Mouse (Mus musculus): ENCODE measurements at regions not wholly inside any gene's neighbourhood (a gene's known extent, or its start where the extent isn't known, plus 50 kb on each side); places are given as distances from the start of the nearest gene placed in this dataset.

DNA sequence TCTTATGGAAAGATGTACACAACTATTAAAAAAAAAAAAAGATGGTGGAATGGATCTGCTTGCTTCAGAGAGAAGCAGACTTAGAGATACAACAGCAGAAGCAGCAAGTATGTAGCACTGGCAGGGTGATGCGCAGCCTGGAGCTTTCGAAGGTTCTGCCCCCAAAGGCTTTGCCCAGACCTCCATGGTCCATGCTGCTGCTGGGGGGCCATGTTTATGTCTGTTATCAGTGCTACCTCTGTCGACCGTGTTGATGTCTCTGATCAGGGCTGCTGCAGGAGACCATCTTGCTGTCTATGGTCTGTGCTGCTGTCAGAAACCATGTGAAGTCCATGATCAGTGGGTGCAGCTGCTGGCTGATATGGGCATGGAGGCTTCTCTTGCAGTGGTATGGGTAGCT, 88.6 kb upstream of the Fam189a1 start:
- WGBS, result 65% methylated on average over 4 of the region's 4 CpGs
- Histone ChIP-seq H3K4me2 (no peak overlapping the region), H3K9me3 (replicated peaks) (no peaks in the 10 kb centered on the region), H3K27me3 (replicated peaks) (no peaks in the 10 kb centered on the region), H3K27ac (ENCODE audit: poor library complexity, severe bottlenecking) (no peak overlapping the region), H3K4me1 (replicated peaks) (no peaks in the 10 kb centered on the region), H3K9ac (no peak overlapping the region), H3K36me3 (no peaks in the 10 kb centered on the region), H3K4me3 (no peak overlapping the region)
- ATAC-seq (ENCODE audit: insufficient number of reproducible peaks, low FRiP score), result no peak

DNA sequence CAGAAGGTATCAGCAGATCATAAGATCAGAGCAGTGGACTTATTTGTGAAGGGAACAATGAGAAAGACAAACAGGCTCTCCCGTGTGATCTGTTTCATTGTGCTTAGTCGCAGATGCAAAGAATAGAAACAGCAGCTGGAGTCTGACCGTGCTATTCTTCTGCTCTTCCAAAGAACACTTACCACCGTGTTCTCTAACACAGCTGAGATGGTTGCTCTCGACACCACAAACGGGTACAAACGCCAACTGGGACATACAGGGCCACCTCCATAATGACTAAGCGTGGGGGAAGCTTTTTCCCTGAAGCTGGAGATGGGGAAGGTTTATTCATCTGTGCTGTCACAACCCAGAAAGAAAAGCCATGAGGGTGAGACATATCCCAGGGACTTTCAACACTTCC, 84.8 kb upstream of the Fam189a1 start:
- Histone ChIP-seq H3K36me3 (no peaks in the 10 kb centered on the region), H3K9me3 (replicated peaks) (peaks cover 4% of the 10 kb centered on the region; the same call in 1 of the 2 replicates), H3K27me3 (replicated peaks) (no peaks in the 10 kb centered on the region), H3K4me2 (no peak overlapping the region), H3K4me1 (replicated peaks) (no peaks in the 10 kb centered on the region), H3K4me3 (no peak overlapping the region), H3K9ac (no peak overlapping the region), H3K27ac (ENCODE audit: poor library complexity, severe bottlenecking) (no peak overlapping the region)
- 71% methylated on average over 8 of the region's 8 CpGs for WGBS
- ATAC-seq (ENCODE audit: insufficient number of reproducible peaks, low FRiP score), result no peak

- Histone ChIP-seq H3K36me3 (no peaks in the 10 kb centered on the region), H3K9me3 (replicated peaks) (peaks cover 7% of the 10 kb centered on the region; the same call in 1 of the 2 replicates), H3K4me1 (replicated peaks) (peaks cover 9% of the 10 kb centered on the region; the same call in 1 of the 2 replicates), H3K4me3 (no peak overlapping the region), H3K9ac (no peak overlapping the region), H3K27me3 (replicated peaks) (no peaks in the 10 kb centered on the region), H3K4me2 (no peak overlapping the region), H3K27ac (ENCODE audit: poor library complexity, severe bottlenecking) (no peak overlapping the region)
- WGBS, result 73% methylated on average over 3 of the region's 3 CpGs
- ATAC-seq (ENCODE audit: insufficient number of reproducible peaks, low FRiP score), result no peak
Measured at GRCm38 (mm10) chr7:65235701-65236100, 79.3 kb upstream of the Fam189a1 start.

GRCm38 (mm10) chr7:65233681-65234080, 77.3 kb upstream of the Fam189a1 start:
- WGBS, result 71% methylated on average over 4 of the region's 4 CpGs
- Histone ChIP-seq H3K4me3 (no peak overlapping the region), H3K9me3 (replicated peaks) (peaks cover 7% of the 10 kb centered on the region; the same call in 1 of the 2 replicates), H3K9ac (no peak overlapping the region), H3K27me3 (replicated peaks) (no peaks in the 10 kb centered on the region), H3K36me3 (no peaks in the 10 kb centered on the region), H3K4me2 (no peak overlapping the region), H3K27ac (ENCODE audit: poor library complexity, severe bottlenecking) (no peak overlapping the region), H3K4me1 (replicated peaks) (peaks cover 9% of the 10 kb centered on the region; the same call in 1 of the 2 replicates)
- no peak for ATAC-seq (ENCODE audit: insufficient number of reproducible peaks, low FRiP score)

GRCm38 (mm10) chr7:65229306-65229705, 72.9 kb upstream of the Fam189a1 start:
- WGBS, result 60% methylated on average over 5 of the region's 5 CpGs

GRCm38 (mm10) chr7:65226218-65226617, 69.8 kb upstream of the Fam189a1 start:
- 76% methylated on average over 4 of the region's 4 CpGs for WGBS
- peaks cover 3% of the 10 kb centered on the region; the same call in 1 of the 2 replicates for H3K9me3 ChIP-seq (replicated peaks)
- no peak overlapping the region for H3K4me3 ChIP-seq
- no peak overlapping the region for H3K4me2 ChIP-seq
- no peaks in the 10 kb centered on the region for H3K27me3 ChIP-seq (replicated peaks)
- H3K9ac ChIP-seq, result no peak overlapping the region
- H3K4me1 ChIP-seq (replicated peaks), result no peaks in the 10 kb centered on the region
- no peaks in the 10 kb centered on the region for H3K36me3 ChIP-seq
- ATAC-seq (ENCODE audit: insufficient number of reproducible peaks, low FRiP score), result no peak
- H3K27ac ChIP-seq (ENCODE audit: poor library complexity, severe bottlenecking), result no peak overlapping the region

More at GRCm38 (mm10) chr7:65229306-65229705, 72.9 kb upstream of the Fam189a1 start:
- Histone ChIP-seq H3K27me3 (replicated peaks) (no peaks in the 10 kb centered on the region), H3K27ac (ENCODE audit: poor library complexity, severe bottlenecking) (no peak overlapping the region), H3K4me3 (no peak overlapping the region), H3K9ac (no peak overlapping the region), H3K9me3 (replicated peaks) (peaks cover 3% of the 10 kb centered on the region; the same call in 1 of the 2 replicates), H3K4me2 (no peak overlapping the region), H3K4me1 (replicated peaks) (peaks cover 5% of the 10 kb centered on the region; the same call in 1 of the 2 replicates), H3K36me3 (no peaks in the 10 kb centered on the region)
- no peak for ATAC-seq (ENCODE audit: insufficient number of reproducible peaks, low FRiP score)

GRCm38 (mm10) chr7:65213216-65213925, 57.0 kb upstream of the Fam189a1 start:
- 58% methylated on average over 14 of the region's 14 CpGs for WGBS
- Histone ChIP-seq H3K9ac (no peak overlapping the region), H3K36me3 (no peaks in the 10 kb centered on the region), H3K27me3 (replicated peaks) (no peaks in the 10 kb centered on the region), H3K9me3 (replicated peaks) (no peaks in the 10 kb centered on the region), H3K4me1 (replicated peaks) (no peaks in the 10 kb centered on the region), H3K4me3 (no peak overlapping the region), H3K4me2 (no peak overlapping the region), H3K27ac (ENCODE audit: poor library complexity, severe bottlenecking) (no peak overlapping the region)
- ATAC-seq (ENCODE audit: insufficient number of reproducible peaks, low FRiP score), result no peak

DNA sequence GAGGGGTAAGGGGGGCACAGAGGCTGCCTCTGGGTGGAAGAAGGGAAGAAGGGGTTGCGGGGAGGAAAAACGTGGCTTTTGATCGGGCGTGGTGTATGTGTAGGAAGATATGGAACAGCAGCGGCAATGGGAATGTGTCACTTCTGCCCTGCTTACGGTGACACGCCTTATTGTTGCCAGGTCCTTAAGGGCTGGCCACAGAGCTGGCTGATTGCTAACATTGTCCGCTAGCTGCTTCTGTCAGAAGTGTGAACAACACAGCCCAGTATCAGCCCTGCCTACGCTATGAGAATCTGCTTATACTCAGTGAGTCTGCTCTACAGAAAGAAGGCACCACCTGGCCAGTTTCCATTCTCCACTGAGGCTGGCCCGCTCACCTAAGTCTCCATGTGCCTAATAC, 50.9 kb upstream of the Fam189a1 start:
- ATAC-seq (ENCODE audit: insufficient number of reproducible peaks, low FRiP score), result no peak
- Histone ChIP-seq H3K9ac (no peak overlapping the region), H3K27ac (ENCODE audit: poor library complexity, severe bottlenecking) (no peak overlapping the region), H3K4me2 (peak overlapping the region; percentile 20), H3K27me3 (replicated peaks) (no peaks in the 10 kb centered on the region), H3K9me3 (replicated peaks) (no peaks in the 10 kb centered on the region), H3K4me3 (no peak overlapping the region), H3K36me3 (no peaks in the 10 kb centered on the region), H3K4me1 (replicated peaks) (0 out of 2 replicates have a peak, but pooled peaks cover 5% of the 10 kb centered on the region)
- WGBS, result 63% methylated on average over 10 of the region's 10 CpGs
